Mouse (Mus musculus): ENCODE data around the gene Rac1.
"Not testable (repeated sequence)": the region's sequence is repeated elsewhere in the genome, so short reads cannot be mapped to it uniquely, and the experiment has no call there.

The Rac1 gene

GRCm38 (mm10) chr5:143527486-143528307, at the start of gene Rac1:
Rac1 (minus strand) TSS chr5:143528036.
- DNase-seq: peak; percentile 97

GRCm38 (mm10) chr5:143574261-143575178, 46.7 kb upstream of the Rac1 start:
- no peak for DNase-seq

DNA sequence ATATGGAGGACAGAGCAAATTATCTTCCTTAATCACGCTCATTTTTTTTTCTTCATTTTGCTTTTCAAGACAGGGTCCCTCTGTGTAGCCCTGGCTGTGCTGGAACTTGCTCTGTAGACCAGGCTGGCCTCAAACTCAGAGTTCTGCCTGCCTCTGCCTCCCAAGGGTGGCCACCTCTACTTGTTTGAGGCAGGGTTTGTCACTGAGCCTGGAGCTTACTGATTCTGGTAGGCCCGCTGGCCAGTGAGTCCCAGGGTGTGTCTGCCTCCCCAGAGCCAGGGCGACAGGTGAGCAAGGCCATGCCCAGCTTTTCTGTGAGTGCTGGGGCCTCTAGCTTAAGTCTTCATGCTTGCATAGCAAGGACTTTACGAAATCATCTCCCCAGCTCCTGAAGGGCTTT, 45.2 kb upstream of the Rac1 start:
- DNase-seq: no peak

DNA sequence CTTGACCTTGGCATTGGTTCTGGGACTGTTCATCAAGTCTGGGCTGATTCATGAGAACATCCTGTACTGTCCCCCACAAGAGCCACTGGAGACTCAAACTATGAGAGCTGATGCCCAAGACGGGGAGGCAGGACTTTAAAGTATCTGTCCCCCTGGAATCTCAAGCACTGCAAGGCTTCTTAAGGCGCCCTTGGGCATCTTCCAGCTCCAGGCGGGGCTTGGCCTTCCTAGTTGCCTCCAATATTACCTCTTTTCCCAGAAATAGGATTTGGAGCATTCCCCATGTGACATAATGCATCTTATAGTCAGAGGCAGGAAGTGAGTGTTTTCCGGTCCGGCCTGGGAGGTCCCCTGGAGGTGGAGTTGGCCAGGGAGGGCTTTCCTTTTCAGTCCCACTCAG, 44.4 kb upstream of the Rac1 start:
- no peak for DNase-seq

- DNase-seq: peak; percentile 88
These were observed 40.0 kb upstream of the Rac1 start for GRCm38 (mm10) chr5:143567860-143568259.

DNA sequence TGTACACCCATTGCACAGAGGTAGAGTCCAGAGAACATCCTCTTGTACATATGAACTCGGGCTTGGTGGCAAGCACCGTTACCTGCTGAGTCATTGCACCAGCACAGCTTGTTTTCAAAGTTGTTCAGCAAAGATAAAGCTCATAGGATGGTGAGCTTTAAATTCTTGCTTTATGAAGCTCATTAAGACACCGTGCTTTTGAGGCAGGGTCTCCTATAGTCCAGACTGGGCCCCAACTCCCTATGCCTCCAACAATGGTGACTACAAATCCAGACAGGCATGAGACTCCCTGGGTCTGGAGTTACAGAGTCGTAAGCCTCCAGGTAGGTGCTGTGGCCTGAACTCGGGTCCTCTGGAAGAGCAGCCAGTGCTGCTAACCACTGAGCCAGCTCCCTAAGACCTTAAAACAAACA, 39.4 kb upstream of the Rac1 start:
- no peak for DNase-seq

- not testable (repeated sequence) for DNase-seq
These were observed 39.0 kb upstream of the Rac1 start for GRCm38 (mm10) chr5:143566804-143567203.

- DNase-seq: peak; percentile 31
These were observed 33.8 kb upstream of the Rac1 start for GRCm38 (mm10) chr5:143561544-143562185.

GRCm38 (mm10) chr5:143561009-143561408, 33.2 kb upstream of the Rac1 start:
- DNase-seq: no peak

DNA sequence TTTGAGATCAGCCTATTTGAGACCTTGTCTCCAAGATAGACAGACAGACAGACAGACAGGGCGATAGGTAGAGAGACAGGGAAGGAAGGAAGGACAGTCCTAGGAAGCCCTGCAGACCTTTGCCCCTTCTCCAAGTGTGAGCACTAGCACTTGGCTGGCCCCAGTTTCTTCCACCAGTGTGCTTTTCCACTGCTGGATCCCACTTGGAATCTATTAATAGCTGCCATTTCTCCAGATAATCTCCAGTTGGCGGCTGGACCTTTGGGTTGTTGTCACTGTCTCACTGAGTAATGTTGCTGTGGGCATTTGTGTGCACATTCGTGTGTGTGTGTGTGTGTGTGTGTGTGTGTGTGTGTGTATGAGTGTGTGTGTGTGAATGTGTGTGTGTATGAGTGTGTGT, 30.9 kb upstream of the Rac1 start:
- DNase-seq: no peak

GRCm38 (mm10) chr5:143555233-143555632, 27.4 kb upstream of the Rac1 start:
- no peak for DNase-seq

DNA sequence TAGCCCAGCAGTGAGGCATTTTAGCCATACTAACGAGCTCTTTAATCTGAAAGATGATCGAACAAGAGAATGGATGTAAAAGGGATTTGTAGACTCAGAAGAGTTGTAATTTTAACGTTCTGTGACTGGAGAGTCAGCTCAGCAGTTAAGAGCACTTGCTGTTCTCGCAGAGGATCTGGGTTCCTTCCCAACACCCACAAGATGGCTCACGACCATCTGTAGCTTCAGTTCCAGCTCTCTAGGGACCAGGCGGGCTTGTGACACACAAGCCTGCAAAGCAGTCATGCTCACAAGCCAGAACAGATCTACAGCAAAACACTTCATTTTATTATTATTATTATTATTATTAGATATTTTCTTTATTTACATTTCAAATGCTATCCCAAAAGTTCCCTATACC, 25.1 kb upstream of the Rac1 start:
- peak; percentile 25 for DNase-seq

GRCm38 (mm10) chr5:143548922-143549321, 21.1 kb upstream of the Rac1 start:
- not testable (repeated sequence) for DNase-seq

DNA sequence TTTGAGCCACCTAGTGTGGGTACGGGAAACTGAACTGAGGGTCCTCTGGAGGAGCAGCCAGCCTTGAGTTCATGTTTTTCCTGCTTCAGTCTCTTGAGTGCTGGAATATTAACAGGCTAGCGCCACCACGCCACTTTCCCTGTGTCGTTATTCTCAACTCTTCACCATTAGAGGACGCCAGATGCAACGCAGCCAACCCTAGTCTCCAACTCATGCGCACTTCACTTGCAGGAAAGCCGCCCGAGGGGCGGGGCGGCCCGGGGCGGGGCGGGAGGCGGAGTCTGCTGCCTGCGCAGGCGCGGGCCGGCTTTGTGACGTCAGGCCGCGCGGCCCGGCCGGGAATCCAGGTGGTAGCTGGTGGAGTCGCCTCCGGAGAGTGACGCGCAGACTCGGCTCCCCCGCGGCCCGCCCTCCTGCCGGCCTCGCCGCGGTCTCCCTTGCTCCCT, 20.6 kb upstream of the Rac1 start:
- DNase-seq: peak; percentile 96

- no peak for DNase-seq
These were observed 20.0 kb upstream of the Rac1 start for GRCm38 (mm10) chr5:143547866-143548265.

DNA sequence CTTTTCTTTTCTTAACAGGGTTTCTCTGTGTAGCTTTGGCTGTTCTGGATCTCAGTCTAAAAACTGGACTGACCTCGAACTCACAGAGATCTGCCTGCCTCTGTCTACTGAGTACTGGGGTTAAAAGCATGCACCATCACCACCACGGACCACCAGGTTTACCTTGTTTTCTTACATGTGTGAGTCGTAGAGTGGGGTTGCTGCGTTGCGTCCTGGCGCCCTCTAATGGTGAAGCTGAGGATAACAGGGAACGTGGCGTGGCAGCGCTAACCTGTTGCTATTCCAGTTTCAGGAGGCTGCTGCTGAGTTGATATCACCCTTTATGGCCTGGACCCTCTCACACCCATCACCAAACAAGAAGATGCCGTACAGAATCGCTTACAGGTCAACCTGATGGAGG, 19.5 kb upstream of the Rac1 start:
- peak; percentile 68 for DNase-seq

DNA sequence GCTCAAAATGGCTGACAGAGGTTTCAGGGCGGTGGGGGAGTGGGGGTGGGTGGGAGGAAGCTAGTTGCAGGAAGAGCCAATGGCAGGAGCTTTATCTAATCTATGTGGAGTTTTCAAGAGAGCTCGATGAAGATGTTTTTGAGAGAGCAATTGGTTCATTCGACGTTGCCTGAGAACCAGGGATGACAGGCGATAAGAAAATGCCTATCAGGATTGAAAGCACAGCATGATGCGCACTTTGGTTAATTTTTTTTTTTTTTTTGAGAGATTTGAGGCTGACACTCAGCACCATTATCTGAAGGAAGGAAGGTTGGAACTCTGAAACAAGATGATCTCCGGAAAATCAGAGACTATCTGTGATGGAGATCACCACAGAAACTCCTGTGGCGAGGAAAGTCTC, 11.3 kb upstream of the Rac1 start:
- DNase-seq: no peak

- DNase-seq: no peak
These were observed 9.2 kb upstream of the Rac1 start for GRCm38 (mm10) chr5:143537022-143537421.

GRCm38 (mm10) chr5:143534922-143535321, 7.1 kb upstream of the Rac1 start:
- DNase-seq: no peak

DNA sequence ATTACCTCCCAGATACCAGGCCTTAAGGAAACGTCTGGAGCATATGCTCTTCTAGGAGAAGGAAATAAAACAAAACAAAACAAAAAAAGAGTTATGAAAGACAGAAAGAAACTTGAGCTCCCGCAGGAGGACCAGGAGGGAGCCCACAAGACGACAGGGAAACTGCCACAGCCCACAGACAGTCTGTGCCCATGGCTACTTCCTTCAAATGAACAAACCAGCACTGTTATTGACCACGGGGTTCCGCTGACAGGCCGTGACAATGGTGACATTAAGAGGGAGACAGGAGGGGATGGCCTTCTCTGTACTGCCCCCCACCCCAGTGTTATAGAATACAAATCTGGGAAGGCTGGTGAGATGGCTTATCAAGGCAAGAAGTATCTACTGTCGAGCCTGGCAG, 2.9 kb upstream of the Rac1 start:
- DNase-seq: no peak

DNA sequence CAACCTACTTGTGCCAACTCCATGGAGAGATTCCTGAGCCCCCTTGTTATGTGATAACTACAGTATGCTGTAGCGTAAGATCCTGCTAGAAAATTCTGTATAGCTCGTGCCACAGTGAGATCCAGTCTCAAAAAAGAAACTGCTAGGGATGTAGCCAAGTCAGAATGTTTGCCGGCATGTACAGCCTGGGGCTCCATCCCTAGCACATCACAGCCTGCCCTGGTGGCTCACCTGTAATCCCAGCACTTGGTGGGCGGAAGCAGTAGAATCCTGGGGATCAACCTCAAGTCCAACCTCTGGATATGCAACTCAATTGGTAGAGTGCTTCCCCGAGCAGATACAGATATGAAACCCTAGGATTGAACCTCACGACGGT, 460 bp upstream of the Rac1 start:
- DNase-seq: no peak

- no peak for DNase-seq
These were observed 1.0 kb downstream of the Rac1 start for GRCm38 (mm10) chr5:143526698-143527331.

Data from right cerebral cortex, postnatal 14 days (tissue).